Comparison of ENCODE assay signal across 8 mouse cellular contexts in the genomic region with DNA sequence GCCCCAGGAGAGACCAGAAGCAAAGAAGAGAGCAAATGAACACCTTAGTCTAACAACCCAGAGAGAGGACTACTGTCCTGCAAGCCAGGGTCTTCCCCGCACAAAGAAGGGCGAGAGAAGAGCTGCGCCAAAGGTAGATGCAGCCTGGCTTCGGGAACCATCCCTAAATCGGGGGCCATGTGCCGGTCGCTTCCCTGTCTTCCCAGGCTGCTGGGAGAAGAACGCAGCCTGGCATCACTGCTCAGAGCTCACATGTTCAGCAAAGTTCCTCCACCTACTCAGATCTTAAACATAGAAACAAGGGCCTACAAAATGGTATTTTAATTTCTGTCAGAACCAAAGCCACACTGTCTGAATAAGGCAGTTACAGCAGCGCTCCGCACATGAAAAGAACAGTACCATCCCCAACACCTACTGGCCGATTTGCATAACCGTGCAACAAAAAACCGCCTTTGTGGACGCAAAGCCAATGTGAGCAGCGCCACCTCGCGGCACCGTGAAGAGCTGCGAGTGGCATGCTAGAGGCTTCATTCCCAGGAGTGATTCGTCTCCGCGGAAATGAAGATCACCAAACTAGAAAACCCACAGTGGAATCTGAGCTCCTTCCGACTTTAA.
A peak's percentile ranks its signal among the peaks of the same experiment; 100 is the strongest.
DNase-seq lines count a peak whose midpoint lies in the region; ATAC-seq lines count a peak whose summit lies in the region.

No protein-coding gene starts in this region.

- peak; percentile 89 for DNase-seq in R1 (ENCODE audit: low read depth, low spot score)
- peak; percentile 95 for DNase-seq in cerebellum, postnatal 14 days
- peak; percentile 71 to 91 for DNase-seq in frontal cortex, postnatal 25 days (ENCODE audit: low spot score in 2 of 2)
- peak; percentile 84 for DNase-seq in left cerebral cortex, adult 11 months (ENCODE audit: low spot score)
- DNase-seq in lung, postnatal 36 days: peak; percentile 87
- DNase-seq in right cerebral cortex, adult 18-20 months: peak; percentile 93
- DNase-seq in urinary bladder, adult 2 months (ENCODE audit: low spot score): peak; percentile 68

- no peaks in the 10 kb centered on the region for H3K9me3 ChIP-seq in hindbrain, embryonic 15.5 days

- peak overlapping the region; percentile 76 for H3K4me2 ChIP-seq in hindbrain, embryonic 15.5 days

- peak overlapping the region; percentile 27; the same call in 1 of the 2 replicates for H3K9ac ChIP-seq in hindbrain, embryonic 15.5 days

- no peak overlapping the region for H3K27ac ChIP-seq in hindbrain, embryonic 15.5 days (replicated peaks)

- no peaks in the 10 kb centered on the region for H3K36me3 ChIP-seq in hindbrain, embryonic 15.5 days

- ATAC-seq in hindbrain, embryonic 15.5 days (ENCODE audit: low FRiP score, low read depth): peak; percentile 82

- peaks cover 5% of the 10 kb centered on the region; the same call in 1 of the 2 replicates for H3K4me1 ChIP-seq in hindbrain, embryonic 15.5 days (replicated peaks)

- no peaks in the 10 kb centered on the region for H3K27me3 ChIP-seq in hindbrain, embryonic 15.5 days

- 5% methylated on average over 23 of the region's 23 CpGs for WGBS in hindbrain, embryonic 15.5 days

- peak overlapping the region; percentile 33 for H3K4me3 ChIP-seq in hindbrain, embryonic 15.5 days
